Mouse (Mus musculus): ENCODE measurements around the gene LTO1. TPM values are rescaled to one million over a fixed set of nuclear protein-coding genes. Genes with fewer than 3 reads are reported as not detected.
"Not testable (repeated sequence)": the region's sequence is repeated elsewhere in the genome, so short reads cannot be mapped to it uniquely, and the experiment has no call there.

The LTO1 gene
- total and polyA plus RNA-seq, 2 experiments from 2014 or later = 5.5 to 13.6 TPM

DNA sequence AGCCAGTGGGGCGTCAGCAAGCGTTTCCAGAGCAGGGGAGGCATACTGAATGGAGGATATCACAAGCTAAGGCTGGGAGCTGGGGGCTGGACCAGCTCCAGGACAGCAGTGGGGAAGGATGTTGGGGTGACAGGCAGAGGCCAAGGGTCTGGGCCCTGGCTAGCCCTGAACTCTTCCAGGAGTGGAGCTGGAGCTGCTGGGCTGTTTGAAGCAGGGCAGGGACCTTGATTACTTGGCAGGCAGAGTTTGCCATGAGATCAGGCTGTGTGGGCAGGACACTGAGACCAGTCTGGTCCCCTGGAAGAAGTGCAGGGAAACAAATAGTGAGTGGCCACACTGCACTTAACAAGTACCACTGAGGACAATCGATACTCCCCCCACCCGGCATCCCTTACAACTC, 40.7 kb upstream of the LTO1 start:
- Histone ChIP-seq H3K9ac (replicated peaks; ENCODE audit: low read depth, low read length) (no peak overlapping the region), H3K4me1 (ENCODE audit: control insufficient read depth, insufficient read depth) (peaks cover 9% of the 10 kb centered on the region; the same call in 1 of the 2 replicates), H3K4me3 (ENCODE audit: low read depth, low read length) (no peak overlapping the region), H3K36me3 (replicated peaks; ENCODE audit: control insufficient read depth, insufficient read depth, low read length) (no peaks in the 10 kb centered on the region), H3K27ac (ENCODE audit: low read depth) (no peak overlapping the region), H3K4me2 (ENCODE audit: low read depth, low read length) (no peak overlapping the region), H3K27me3 (ENCODE audit: control insufficient read depth, insufficient read depth, low read length) (0 out of 2 replicates have a peak, but pooled peaks cover 4% of the 10 kb centered on the region), H3K9me3 (replicated peaks; ENCODE audit: control insufficient read depth, low read length) (no peaks in the 10 kb centered on the region)
- DNase-seq (ENCODE audit: low spot score) (no peak), ATAC-seq (ENCODE audit: insufficient read depth, low read depth) (no peak)
- no peak for TF ChIP-seq CTCF (IDR thresholded peaks at IDR 0.05; ENCODE audit: low read depth)
- TF ChIP-seq EP300 (IDR thresholded peaks at IDR 0.05; ENCODE audit: low read depth) = no peak
- WGBS = 57% methylated on average over 4 of the region's 4 CpGs

DNA sequence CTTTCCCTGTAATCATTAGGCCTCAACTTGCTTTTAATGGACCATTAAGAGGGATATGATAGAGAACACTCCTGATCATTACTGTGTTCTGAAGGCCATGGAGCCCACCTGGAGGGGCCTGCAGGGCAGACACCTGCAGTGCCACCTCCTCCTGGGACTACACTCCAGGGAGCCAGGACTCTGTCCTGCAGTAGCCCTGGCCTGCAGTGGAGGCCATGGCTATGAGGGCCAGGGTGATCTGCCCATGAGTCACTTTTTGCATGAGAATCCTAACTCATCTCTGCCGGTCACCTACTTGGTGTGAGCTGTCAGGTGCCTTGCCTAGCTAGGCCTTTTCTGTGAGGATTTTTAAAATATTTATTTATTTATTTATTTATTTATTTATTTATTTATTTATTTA, 36.5 kb upstream of the LTO1 start:
- Histone ChIP-seq H3K27me3 (ENCODE audit: control insufficient read depth, insufficient read depth, low read length) (0 out of 2 replicates have a peak, but pooled peaks cover 4% of the 10 kb centered on the region), H3K4me3 (ENCODE audit: low read depth, low read length) (no peak overlapping the region), H3K4me1 (ENCODE audit: control insufficient read depth, insufficient read depth) (peaks cover 3% of the 10 kb centered on the region; the same call in 1 of the 2 replicates), H3K9ac (replicated peaks; ENCODE audit: low read depth, low read length) (no peak overlapping the region), H3K36me3 (replicated peaks; ENCODE audit: control insufficient read depth, insufficient read depth, low read length) (no peaks in the 10 kb centered on the region), H3K9me3 (replicated peaks; ENCODE audit: control insufficient read depth, low read length) (no peaks in the 10 kb centered on the region), H3K27ac (ENCODE audit: low read depth) (no peak overlapping the region), H3K4me2 (ENCODE audit: low read depth, low read length) (no peak overlapping the region)
- no peak for ATAC-seq (ENCODE audit: insufficient read depth, low read depth)
- no peak for TF ChIP-seq CTCF (IDR thresholded peaks at IDR 0.05; ENCODE audit: low read depth)
- no peak for TF ChIP-seq EP300 (IDR thresholded peaks at IDR 0.05; ENCODE audit: low read depth)
- 97% methylated on average over 1 of the region's 1 CpGs for WGBS
- DNase-seq (ENCODE audit: low spot score) = no peak

DNA sequence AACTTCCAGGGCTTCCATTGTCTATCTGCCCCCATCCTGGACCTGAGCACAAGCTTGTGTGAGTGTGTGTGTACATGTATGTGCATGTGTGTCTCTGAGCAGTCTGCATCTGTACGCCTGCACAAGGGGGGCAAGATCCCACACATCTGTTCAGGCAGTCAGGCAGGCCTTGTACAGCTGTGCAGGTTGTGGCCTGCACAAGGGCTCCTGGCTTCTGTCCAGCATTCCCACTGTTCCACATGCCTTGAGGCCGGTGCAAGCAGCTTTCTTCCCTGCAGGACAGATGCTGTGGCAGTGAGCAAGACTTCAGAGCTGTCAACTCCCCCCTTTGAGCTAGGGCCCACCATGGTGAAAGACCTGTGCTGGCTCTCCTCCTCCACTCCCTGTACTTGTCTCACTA, 31.8 kb upstream of the LTO1 start:
- no peak for TF ChIP-seq EP300 (IDR thresholded peaks at IDR 0.05; ENCODE audit: low read depth)
- no peak for TF ChIP-seq CTCF (IDR thresholded peaks at IDR 0.05; ENCODE audit: low read depth)
- no peak overlapping the region for H3K9ac ChIP-seq (replicated peaks; ENCODE audit: low read depth, low read length)
- H3K27me3 ChIP-seq (ENCODE audit: control insufficient read depth, insufficient read depth, low read length) = 0 out of 2 replicates have a peak, but pooled peaks cover 1% of the 10 kb centered on the region
- H3K4me3 ChIP-seq (ENCODE audit: low read depth, low read length) = no peak overlapping the region
- 41% methylated on average over 2 of the region's 2 CpGs for WGBS
- H3K9me3 ChIP-seq (replicated peaks; ENCODE audit: control insufficient read depth, low read length) = no peaks in the 10 kb centered on the region
- DNase-seq (ENCODE audit: low spot score) = no peak
- H3K27ac ChIP-seq (ENCODE audit: low read depth) = no peak overlapping the region
- H3K4me1 ChIP-seq (ENCODE audit: control insufficient read depth, insufficient read depth) = no peaks in the 10 kb centered on the region
- no peak for ATAC-seq (ENCODE audit: insufficient read depth, low read depth)
- no peaks in the 10 kb centered on the region for H3K36me3 ChIP-seq (replicated peaks; ENCODE audit: control insufficient read depth, insufficient read depth, low read length)
- no peak overlapping the region for H3K4me2 ChIP-seq (ENCODE audit: low read depth, low read length)

DNA sequence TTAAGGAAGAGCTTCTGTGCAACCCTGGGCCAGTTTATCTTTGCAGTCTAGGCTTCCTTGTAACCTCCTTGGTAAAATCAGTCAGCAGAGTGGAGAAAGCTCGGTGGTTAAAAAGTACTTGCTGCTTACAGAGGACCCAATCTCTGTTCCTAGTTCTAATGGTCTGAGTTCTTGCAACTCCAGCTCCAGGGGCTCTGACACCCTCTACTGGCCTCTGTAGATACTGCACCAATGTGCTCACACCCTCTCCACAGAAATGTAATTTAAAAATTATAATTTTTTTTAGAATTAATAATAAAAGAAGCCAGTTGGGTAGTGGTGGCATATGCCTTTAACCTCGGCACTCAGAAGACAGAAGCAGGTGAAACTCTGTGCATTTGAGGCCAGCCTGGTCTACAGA, 27.2 kb upstream of the LTO1 start:
- H3K27me3 ChIP-seq (ENCODE audit: control insufficient read depth, insufficient read depth, low read length) = peaks cover 14% of the 10 kb centered on the region; the same call in 1 of the 2 replicates
- H3K9me3 ChIP-seq (replicated peaks; ENCODE audit: control insufficient read depth, low read length) = no peaks in the 10 kb centered on the region
- no peaks in the 10 kb centered on the region for H3K4me1 ChIP-seq (ENCODE audit: control insufficient read depth, insufficient read depth)
- no peak overlapping the region for H3K4me2 ChIP-seq (ENCODE audit: low read depth, low read length)
- no peaks in the 10 kb centered on the region for H3K36me3 ChIP-seq (replicated peaks; ENCODE audit: control insufficient read depth, insufficient read depth, low read length)
- ATAC-seq (ENCODE audit: insufficient read depth, low read depth) (no peak), DNase-seq (ENCODE audit: low spot score) (no peak)
- no peak overlapping the region for H3K27ac ChIP-seq (ENCODE audit: low read depth)
- WGBS = 73% methylated on average over 2 of the region's 2 CpGs
- no peak overlapping the region for H3K4me3 ChIP-seq (ENCODE audit: low read depth, low read length)
- TF ChIP-seq EP300 (IDR thresholded peaks at IDR 0.05; ENCODE audit: low read depth) = no peak
- no peak for TF ChIP-seq CTCF (IDR thresholded peaks at IDR 0.05; ENCODE audit: low read depth)
- H3K9ac ChIP-seq (replicated peaks; ENCODE audit: low read depth, low read length) = no peak overlapping the region

DNA sequence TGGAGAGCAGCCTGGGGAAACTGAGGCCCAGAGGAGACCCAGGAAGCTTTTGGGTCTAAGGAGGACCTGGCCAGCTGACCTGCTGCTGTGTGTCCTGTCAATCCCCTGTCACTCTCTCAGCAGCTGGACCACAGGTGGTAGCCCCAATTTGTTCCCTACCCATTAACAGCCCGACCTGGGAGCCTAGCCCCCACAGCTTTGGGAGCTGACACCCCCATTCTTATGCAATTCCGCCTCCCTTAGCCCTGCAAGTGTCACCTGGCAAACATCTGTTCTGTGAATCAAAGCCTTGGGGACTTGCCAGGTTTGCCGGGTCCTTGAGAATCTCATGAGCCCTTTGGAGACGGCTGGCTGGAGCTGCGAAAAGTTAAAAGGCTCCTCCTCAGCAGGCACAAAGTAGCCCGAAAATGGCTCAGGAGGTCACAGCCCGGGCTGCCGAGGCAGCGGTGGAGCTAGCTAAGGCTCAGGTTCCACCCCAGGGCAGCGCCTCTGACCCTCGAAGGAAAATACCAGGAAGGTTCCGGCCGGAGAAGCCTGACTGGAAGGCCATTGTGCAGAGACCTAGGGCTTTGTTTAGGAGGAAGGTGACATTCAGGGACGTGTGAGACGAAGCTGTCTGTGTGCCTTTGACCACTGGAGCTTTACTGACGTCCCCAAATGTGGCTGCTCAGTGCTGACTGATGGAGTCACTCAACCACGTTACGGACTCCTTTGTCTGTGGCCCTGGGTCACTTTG, 26.2 kb upstream of the LTO1 start:
- H3K9me3 ChIP-seq (replicated peaks; ENCODE audit: control insufficient read depth, low read length) = no peaks in the 10 kb centered on the region
- no peaks in the 10 kb centered on the region for H3K36me3 ChIP-seq (replicated peaks; ENCODE audit: control insufficient read depth, insufficient read depth, low read length)
- no peak overlapping the region for H3K27ac ChIP-seq (ENCODE audit: low read depth)
- ATAC-seq (ENCODE audit: insufficient read depth, low read depth) = no peak
- no peaks in the 10 kb centered on the region for H3K4me1 ChIP-seq (ENCODE audit: control insufficient read depth, insufficient read depth)
- no peak overlapping the region for H3K4me3 ChIP-seq (ENCODE audit: low read depth, low read length)
- DNase-seq (ENCODE audit: low spot score) = no peak
- H3K9ac ChIP-seq (replicated peaks; ENCODE audit: low read depth, low read length) = no peak overlapping the region
- 10% methylated on average over 18 of the region's 18 CpGs for WGBS
- TF ChIP-seq EP300 (IDR thresholded peaks at IDR 0.05; ENCODE audit: low read depth) = no peak
- no peak for TF ChIP-seq CTCF (IDR thresholded peaks at IDR 0.05; ENCODE audit: low read depth)
- H3K27me3 ChIP-seq (ENCODE audit: control insufficient read depth, insufficient read depth, low read length) = peaks cover 18% of the 10 kb centered on the region; the same call in 1 of the 2 replicates
- no peak overlapping the region for H3K4me2 ChIP-seq (ENCODE audit: low read depth, low read length)

DNA sequence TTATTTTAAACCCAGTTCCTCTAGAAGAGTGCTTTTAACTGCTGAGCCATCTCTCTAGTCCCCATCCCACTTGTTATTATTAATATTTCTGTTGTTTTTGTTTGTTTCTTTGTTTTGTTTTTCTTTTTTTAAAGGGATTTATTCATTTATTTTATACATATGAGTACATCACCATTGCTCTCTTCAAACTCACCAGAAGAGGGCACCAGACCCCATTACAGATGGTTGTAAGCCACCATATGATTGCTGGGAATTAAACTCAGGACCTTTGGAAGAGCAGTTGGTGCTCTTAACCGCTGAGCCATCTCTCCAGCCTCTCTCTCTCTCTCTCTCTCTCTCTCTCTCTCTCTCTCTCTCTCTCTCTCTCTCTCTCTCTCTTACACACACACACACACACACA, 24.2 kb upstream of the LTO1 start:
- not testable (repeated sequence) for H3K4me3 ChIP-seq (ENCODE audit: low read depth, low read length); DNase-seq (ENCODE audit: low spot score); H3K9me3 ChIP-seq (replicated peaks; ENCODE audit: control insufficient read depth, low read length); ATAC-seq (ENCODE audit: insufficient read depth, low read depth); H3K36me3 ChIP-seq (replicated peaks; ENCODE audit: control insufficient read depth, insufficient read depth, low read length); H3K9ac ChIP-seq (replicated peaks; ENCODE audit: low read depth, low read length); H3K27ac ChIP-seq (ENCODE audit: low read depth); H3K4me1 ChIP-seq (ENCODE audit: control insufficient read depth, insufficient read depth); H3K4me2 ChIP-seq (ENCODE audit: low read depth, low read length)
- peaks cover 31% of the 10 kb centered on the region for H3K27me3 ChIP-seq (ENCODE audit: control insufficient read depth, insufficient read depth, low read length)
- WGBS = 90% methylated on average over 1 of the region's 1 CpGs

All from heart, postnatal 0 days (tissue).